Mouse (Mus musculus) ovary, adult 18-20 months (tissue): ENCODE results near the gene Gm27029.
A peak's percentile ranks its signal among the peaks of the same experiment; 100 is the strongest.
"Not testable (repeated sequence)": the region's sequence is repeated elsewhere in the genome, so short reads cannot be mapped to it uniquely, and the experiment has no call there.

Source experiments
- DNase-seq: peaks from one replicate; pipeline ENCODE4 v3.0.0; 2022; ENCODE audit warnings: low spot score, mixed read lengths

Gm27029 gene

GRCm38 (mm10) chr11:101455627-101456026 is 31.0 kb upstream of the Gm27029 start:
- DNase-seq, result no peak

GRCm38 (mm10) chr11:101454702-101455101 is 30.1 kb upstream of the Gm27029 start:
- DNase-seq, result no peak

- no peak for DNase-seq
These were observed 27.6 kb upstream of the Gm27029 start for GRCm38 (mm10) chr11:101452093-101452774.

- no peak for DNase-seq
These were observed 26.9 kb upstream of the Gm27029 start for GRCm38 (mm10) chr11:101451536-101451935.

GRCm38 (mm10) chr11:101450394-101450793 is 25.8 kb upstream of the Gm27029 start:
- DNase-seq, result no peak

GRCm38 (mm10) chr11:101449596-101449995 is 25.0 kb upstream of the Gm27029 start:
- not testable (repeated sequence) for DNase-seq

GRCm38 (mm10) chr11:101448899-101449298 is 24.3 kb upstream of the Gm27029 start:
- DNase-seq, result no peak

GRCm38 (mm10) chr11:101448274-101448746 is 23.7 kb upstream of the Gm27029 start, which contains the start of gene Ifi35:
Gene Ifi35 (plus strand): TSS chr11:101448407.
- DNase-seq, result peak; percentile 71

GRCm38 (mm10) chr11:101447786-101448185 is 23.2 kb upstream of the Gm27029 start:
- DNase-seq, result no peak

- DNase-seq, result not testable (repeated sequence)
These were observed 22.3 kb upstream of the Gm27029 start for GRCm38 (mm10) chr11:101446860-101447259.

GRCm38 (mm10) chr11:101446319-101446718 is 21.7 kb upstream of the Gm27029 start:
- DNase-seq, result no peak

- no peak for DNase-seq
These were observed 18.2 kb upstream of the Gm27029 start for GRCm38 (mm10) chr11:101442760-101443159.

- peak; percentile 99 for DNase-seq
These were observed 17.6 kb upstream of the Gm27029 start, which contains the start of gene Rpl27 for GRCm38 (mm10) chr11:101442127-101442693. Gene Rpl27 (plus strand): TSS chr11:101442298.

GRCm38 (mm10) chr11:101441450-101442126 is 17.0 kb upstream of the Gm27029 start:
- not testable (repeated sequence) for DNase-seq

- not testable (repeated sequence) for DNase-seq
These were observed 13.4 kb upstream of the Gm27029 start for GRCm38 (mm10) chr11:101438006-101438405.

- DNase-seq, result no peak
These were observed 12.3 kb upstream of the Gm27029 start for GRCm38 (mm10) chr11:101436916-101437315.

- DNase-seq, result no peak
These were observed 11.2 kb upstream of the Gm27029 start for GRCm38 (mm10) chr11:101435831-101436230.

GRCm38 (mm10) chr11:101433396-101433795 is 8.8 kb upstream of the Gm27029 start:
- peak; percentile 52 for DNase-seq

- DNase-seq, result peak; percentile 56
These were observed 6.7 kb upstream of the Gm27029 start for GRCm38 (mm10) chr11:101431327-101431726.

- no peak for DNase-seq
These were observed 1.6 kb upstream of the Gm27029 start for GRCm38 (mm10) chr11:101426165-101426564.

GRCm38 (mm10) chr11:101424925-101425813 is 573 bp upstream of the Gm27029 start, which contains the start of the genes Rundc1 and Ptges3l:
Gene Rundc1 (plus strand): TSS chr11:101425085.
Gene Ptges3l (minus strand): TSS chr11:101425333.
- peak; percentile 95 for DNase-seq

GRCm38 (mm10) chr11:101420148-101420547 is 4.4 kb downstream of the Gm27029 start:
- DNase-seq, result no peak
